Mouse (Mus musculus): ENCODE data around the gene Dnaaf3.

Dnaaf3 gene

DNA sequence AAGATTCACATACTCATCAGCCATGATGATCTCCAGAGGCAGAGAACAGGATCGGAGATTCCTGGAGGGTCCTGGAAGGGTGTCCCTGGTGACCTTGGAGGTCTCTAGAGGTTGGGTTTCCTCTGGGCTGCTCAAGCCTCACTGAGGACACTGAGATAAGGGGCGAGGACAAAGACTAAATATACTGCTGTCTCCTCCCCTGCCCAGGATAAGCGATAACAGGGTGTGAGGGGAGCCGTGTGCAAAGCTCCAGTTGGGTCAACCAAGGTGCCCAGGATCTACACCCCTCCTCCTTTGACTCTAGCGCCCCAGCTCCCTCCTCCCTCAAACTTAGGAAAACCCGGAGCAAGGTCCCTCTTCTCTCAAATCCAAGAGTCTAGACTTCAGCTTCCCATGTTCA lies 10.0 kb downstream of the Dnaaf3 start:
- DNase-seq (ENCODE audit: low read depth in 2 of 2, low spot score in 2 of 2), result no peak

- DNase-seq (ENCODE audit: low read depth in 2 of 2, low spot score in 2 of 2), result no peak
Measured at GRCm38 (mm10) chr7:4521231-4522003, 10.8 kb downstream of the Dnaaf3 start.

GRCm38 (mm10) chr7:4518487-4518886 lies 13.8 kb downstream of the Dnaaf3 start:
- no peak for DNase-seq (ENCODE audit: low read depth in 2 of 2, low spot score in 2 of 2)

GRCm38 (mm10) chr7:4516332-4517050 lies 15.8 kb downstream of the Dnaaf3 start, which contains the start of gene Tnnt1:
Gene Tnnt1, minus strand, starts transcription at chr7:4516382.
- DNase-seq (ENCODE audit: low read depth in 2 of 2, low spot score in 2 of 2), result no peak

- no peak for DNase-seq (ENCODE audit: low read depth in 2 of 2, low spot score in 2 of 2)
Measured at GRCm38 (mm10) chr7:4515853-4516252, 16.4 kb downstream of the Dnaaf3 start.

- DNase-seq (ENCODE audit: low read depth in 2 of 2, low spot score in 2 of 2), result no peak
Measured at GRCm38 (mm10) chr7:4513829-4514712, 18.2 kb downstream of the Dnaaf3 start.

DNA sequence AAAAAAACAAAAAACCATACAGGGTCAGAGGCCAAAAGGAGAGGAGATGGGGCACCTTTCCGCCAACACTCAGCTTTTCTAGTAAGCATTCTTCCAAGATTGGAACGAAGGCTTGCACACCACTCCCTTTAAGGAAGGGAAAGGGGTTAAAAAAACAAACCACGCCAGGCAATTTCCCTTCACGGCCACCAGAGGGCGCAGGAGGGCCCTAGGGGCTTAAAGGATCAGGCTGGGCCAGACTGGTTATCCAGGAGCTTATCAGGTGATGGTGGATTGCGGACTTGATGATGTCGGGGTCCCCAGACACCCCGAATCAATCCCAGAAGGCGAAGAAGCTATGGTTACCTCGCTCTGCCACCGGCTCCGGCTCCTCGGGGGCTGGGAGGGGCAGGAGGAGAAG lies 19.0 kb downstream of the Dnaaf3 start:
- DNase-seq (ENCODE audit: low read depth in 2 of 2, low spot score in 2 of 2), result peak; percentile 34 to 42

DNA sequence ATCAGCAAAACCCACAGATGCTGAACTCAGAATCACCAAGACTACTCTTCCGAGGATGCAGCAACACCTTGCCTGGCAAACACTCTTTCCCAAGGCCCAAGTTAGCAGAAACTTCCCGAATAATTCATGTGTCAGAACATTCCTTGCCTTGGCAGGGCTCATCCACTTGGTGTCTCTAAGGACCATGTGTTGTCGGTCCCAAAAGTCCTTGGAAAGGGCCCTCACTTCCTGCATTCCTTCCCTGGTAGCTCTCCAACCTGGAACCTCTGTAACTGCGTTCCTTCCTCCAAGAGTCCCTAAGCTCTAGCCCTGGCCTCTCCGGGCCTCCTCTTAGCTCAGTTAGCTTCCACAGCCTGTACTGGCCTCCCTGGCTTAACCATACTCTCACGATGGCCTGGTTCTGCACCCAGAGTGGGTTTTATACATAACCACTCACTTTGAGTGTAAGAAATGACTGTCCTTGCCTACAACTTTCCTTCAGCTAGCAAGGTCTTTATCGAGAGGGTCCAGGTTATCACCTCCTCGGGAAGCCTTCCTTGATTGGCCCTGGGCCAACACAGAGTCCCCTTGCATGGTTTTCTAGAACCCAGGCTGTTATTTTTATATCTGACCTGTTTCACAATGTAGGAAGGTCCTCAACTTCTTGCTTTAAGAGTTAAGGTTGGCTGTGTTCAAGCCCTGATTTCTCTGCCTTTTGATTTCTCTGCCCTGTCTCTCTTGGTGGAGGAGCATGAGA lies 20.6 kb downstream of the Dnaaf3 start:
- no peak for DNase-seq (ENCODE audit: low read depth in 2 of 2, low spot score in 2 of 2)

- DNase-seq (ENCODE audit: low read depth in 2 of 2, low spot score in 2 of 2), result peak; percentile 55 to 73
Measured at GRCm38 (mm10) chr7:4509863-4510608, 22.2 kb downstream of the Dnaaf3 start.

DNA sequence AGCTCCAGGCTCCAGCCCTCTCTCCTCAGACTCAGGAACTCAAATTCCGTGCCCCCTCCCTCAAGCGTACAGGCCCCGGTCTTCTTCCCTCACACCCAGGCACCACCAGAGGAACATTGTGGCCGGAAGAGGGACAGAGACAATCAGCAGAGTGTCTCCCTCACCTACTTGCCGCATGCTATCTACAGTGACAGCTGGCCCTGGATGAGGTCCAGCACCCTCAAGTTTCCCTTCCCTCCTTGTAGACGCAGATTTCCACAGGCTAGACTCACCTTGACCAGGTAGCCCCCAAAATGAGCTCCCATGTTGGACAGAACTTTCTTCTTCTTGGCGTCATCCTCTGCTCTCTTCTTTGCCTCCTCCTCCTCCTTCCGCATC lies 23.5 kb downstream of the Dnaaf3 start:
- no peak for DNase-seq (ENCODE audit: low read depth in 2 of 2, low spot score in 2 of 2)

GRCm38 (mm10) chr7:4508062-4508738 lies 24.1 kb downstream of the Dnaaf3 start:
- DNase-seq (ENCODE audit: low read depth in 2 of 2, low spot score in 2 of 2), result no peak

GRCm38 (mm10) chr7:4507220-4507619 lies 25.0 kb downstream of the Dnaaf3 start:
- no peak for DNase-seq (ENCODE audit: low read depth in 2 of 2, low spot score in 2 of 2)

- no peak for DNase-seq (ENCODE audit: low read depth in 2 of 2, low spot score in 2 of 2)
Measured at GRCm38 (mm10) chr7:4504646-4505435, 27.4 kb downstream of the Dnaaf3 start.

GRCm38 (mm10) chr7:4503858-4504257 lies 28.4 kb downstream of the Dnaaf3 start:
- no peak for DNase-seq (ENCODE audit: low read depth in 2 of 2, low spot score in 2 of 2)

DNA sequence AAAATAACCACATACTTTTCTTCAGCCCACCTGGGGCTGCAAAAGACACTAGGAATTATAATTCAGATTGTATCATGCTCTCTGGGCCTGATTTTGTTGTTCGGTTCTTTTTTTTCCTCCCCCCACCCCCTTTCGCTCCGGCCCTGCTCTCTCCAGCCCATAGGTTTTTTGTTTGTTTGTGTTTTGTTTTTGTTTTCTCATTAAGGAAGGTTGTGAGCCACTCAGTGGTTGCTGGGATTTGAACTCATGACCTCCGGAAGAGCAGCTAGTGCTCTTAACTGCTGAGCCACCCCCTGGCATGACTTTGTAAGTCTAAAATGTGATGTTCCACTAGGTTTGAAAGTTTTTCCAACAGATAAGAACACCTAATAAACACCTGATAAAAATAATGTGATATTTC lies 29.2 kb downstream of the Dnaaf3 start:
- DNase-seq (ENCODE audit: low read depth in 2 of 2, low spot score in 2 of 2), result no peak

DNA sequence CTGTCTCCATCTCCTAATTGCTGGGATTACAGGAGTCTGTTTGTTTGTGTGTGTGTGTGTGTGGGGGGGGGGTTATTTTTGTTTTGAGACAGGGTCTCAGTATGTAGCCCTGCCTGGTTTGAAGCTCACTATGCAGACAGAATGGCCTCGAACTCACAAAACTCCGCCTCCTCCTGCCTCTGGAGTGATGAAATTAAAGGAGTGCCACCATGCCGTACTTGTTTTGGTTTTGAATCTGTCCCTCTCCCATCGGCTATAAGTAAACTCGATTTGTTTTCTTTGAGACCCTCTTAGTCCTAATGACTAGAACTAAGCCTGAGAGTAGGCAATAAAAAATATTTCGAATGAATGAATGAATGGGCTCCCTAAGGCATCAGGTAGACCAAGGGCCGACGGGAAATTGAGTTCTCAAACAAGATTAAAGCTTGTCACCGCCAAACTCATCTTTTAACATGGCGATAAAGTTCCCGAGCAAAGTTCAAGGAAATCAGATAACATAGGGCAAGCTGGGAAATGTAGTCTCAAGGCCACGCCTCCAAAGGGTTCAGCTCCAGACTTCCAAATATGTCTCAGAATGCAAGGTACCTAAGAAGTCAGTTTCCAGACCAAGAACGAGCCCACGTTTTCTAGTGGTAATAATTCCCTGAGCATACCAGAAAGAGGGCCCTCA lies 29.7 kb downstream of the Dnaaf3 start:
- DNase-seq (ENCODE audit: low read depth in 2 of 2, low spot score in 2 of 2), result no peak

DNA sequence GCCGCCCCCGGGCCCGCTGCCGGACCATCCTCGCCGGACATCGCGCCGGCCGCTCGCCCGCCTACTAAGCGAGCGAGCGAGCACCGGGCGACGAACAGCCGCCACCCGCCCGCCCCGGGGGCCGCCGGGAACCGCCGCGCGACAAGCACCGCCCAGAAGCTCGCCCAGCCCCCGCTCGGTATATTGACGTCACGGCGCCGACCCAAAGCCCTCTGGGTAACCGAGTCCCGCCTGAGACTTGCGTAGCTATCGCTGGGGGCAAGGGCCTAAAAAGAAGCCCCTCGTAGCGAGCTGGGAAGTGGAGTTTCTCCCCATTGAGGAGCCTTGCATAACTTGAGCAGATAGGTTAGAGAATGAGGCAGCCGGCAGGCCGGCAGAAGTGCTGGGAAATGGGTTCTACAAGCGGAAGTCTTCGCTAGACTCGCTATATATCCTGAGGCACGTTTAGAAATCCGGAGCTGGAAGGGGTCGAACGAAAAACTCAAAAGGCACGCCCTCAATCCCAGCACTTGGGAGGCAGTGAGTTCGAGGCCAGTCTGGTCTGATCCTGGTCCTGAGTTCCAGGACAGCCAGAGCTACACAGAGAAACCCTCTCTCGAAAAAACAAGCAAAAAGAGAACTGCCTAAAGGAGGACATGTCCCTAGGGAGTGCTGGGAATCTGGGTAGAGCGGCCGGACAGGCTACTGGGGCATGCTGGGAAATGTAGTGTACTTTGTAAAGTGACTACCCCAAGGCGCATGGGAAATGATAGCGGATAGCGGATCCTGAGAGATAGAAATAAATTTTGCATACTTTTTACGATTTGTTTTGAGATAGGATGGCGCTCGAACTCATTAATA lies 30.5 kb downstream of the Dnaaf3 start, which contains the start of gene Ppp1r12c:
Gene Ppp1r12c (minus strand): TSS at position 123 of the 840 bp plus-strand sequence.
- peak; percentile 88 to 93 for DNase-seq (ENCODE audit: low read depth in 2 of 2, low spot score in 2 of 2)

All from CD8-positive naive resting alpha-beta T cell, adult 2 months (primary cell).